Mouse (Mus musculus) CH12.LX (cell line): ENCODE measurements around the gene Cldn18. TPM values are rescaled to one million over a fixed set of nuclear protein-coding genes. Genes with fewer than 3 reads are reported as not detected.

ENCODE experiments used
- DNase-seq: peaks from one replicate; pipeline ENCODE4 v3.0.0-alpha.2; 2013; ENCODE audit errors: extremely low read depth
- H3K27ac ChIP-seq: 2 replicates; pipeline ENCODE4 v1.5.1; 2012; ENCODE audit warnings: low read depth, mild to moderate bottlenecking, control low read depth, moderate library complexity; ENCODE audit not compliant: insufficient read depth
- H3K27me3 ChIP-seq: replicated peaks from 2 replicates; pipeline ENCODE3; 2012; ENCODE audit warnings: inconsistent platforms
- H3K36me3 ChIP-seq, 2 experiments: replicated peaks in 1 of 2; 2 replicates each; pipeline versions ENCODE3 to v1.6.1; 2012; ENCODE audit warnings: inconsistent platforms in 1 of 2, low read length in 1 of 2, mild to moderate bottlenecking in 1 of 2, mixed read lengths in 1 of 2, moderate library complexity in 1 of 2; ENCODE audit not compliant: control insufficient read depth in 1 of 2, insufficient read depth in 1 of 2
- H3K4me1 ChIP-seq, 2 experiments: 2 replicates each; pipeline ENCODE4 v1.6.1; 2012; ENCODE audit warnings: inconsistent platforms in 1 of 2, moderate library complexity in 1 of 2; ENCODE audit not compliant: insufficient read depth in 2 of 2, control insufficient read depth in 1 of 2
- H3K4me2 ChIP-seq: 2 replicates; pipeline ENCODE4 v1.6.1; 2012; ENCODE audit warnings: low read depth, mild to moderate bottlenecking, control low read depth; ENCODE audit not compliant: poor library complexity, insufficient read depth, severe bottlenecking
- H3K4me3 ChIP-seq, 3 experiments: fragments of 150-350 bp in 1 of 3; sonication (generic) in 1 of 3; replicated peaks in 1 of 3; 2 replicates each; pipeline versions ENCODE3 to v1.5.1; 2011 to 2012; ENCODE audit warnings: low read depth in 2 of 3, low read length in 2 of 3, mild to moderate bottlenecking in 2 of 3, moderate library complexity in 2 of 3, control low read depth in 1 of 3, improper control_type of control experiment in 1 of 3, inconsistent platforms in 1 of 3, mixed read lengths in 1 of 3; ENCODE audit not compliant: poor library complexity in 1 of 3
- H3K79me2 ChIP-seq: replicated peaks from 2 replicates; pipeline ENCODE4 v1.6.1; 2012; ENCODE audit warnings: mild to moderate bottlenecking, moderate library complexity; ENCODE audit not compliant: control insufficient read depth, poor library complexity, insufficient read depth, severe bottlenecking; ENCODE audit errors: extremely low read depth
- H3K9ac ChIP-seq: 2 replicates; pipeline ENCODE4 v1.6.1; 2012; ENCODE audit warnings: low read depth, mild to moderate bottlenecking, control low read depth, moderate library complexity; ENCODE audit not compliant: insufficient read depth
- H3K9me3 ChIP-seq: replicated peaks from 2 replicates; pipeline ENCODE3; 2012; ENCODE audit warnings: low read length, inconsistent platforms, mixed read lengths
- CHD1 ChIP-seq: IDR thresholded peaks from 2 replicates; pipeline ENCODE4 v1.6.1; 2012; ENCODE audit warnings: low read depth, low read length, improper control_type of control experiment, inconsistent platforms
- CHD2 ChIP-seq: IDR thresholded peaks from 2 replicates; pipeline ENCODE4 v1.6.1; 2011; ENCODE audit warnings: low read length, improper control_type of control experiment
- CTCF ChIP-seq, 2 experiments: IDR thresholded peaks in 1 of 2; conservative IDR thresholded peaks in 1 of 2; 2 replicates each; pipeline ENCODE4 v1.5.1; 2011 to 2012; ENCODE audit warnings: low read depth in 2 of 2, low read length in 2 of 2, improper control_type of control experiment in 1 of 2, inconsistent platforms in 1 of 2, mild to moderate bottlenecking in 1 of 2, moderate library complexity in 1 of 2
- E2F4 ChIP-seq: IDR thresholded peaks from 2 replicates; pipeline ENCODE4 v1.6.1; 2011; ENCODE audit warnings: low read depth, low read length, improper control_type of control experiment; ENCODE audit not compliant: insufficient replicate concordance
- ELF1 ChIP-seq: IDR thresholded peaks from 2 replicates; pipeline ENCODE4 v1.6.1; 2014; ENCODE audit warnings: low read depth, mild to moderate bottlenecking, inconsistent platforms, low read length, improper control_type of control experiment
- EP300 ChIP-seq: IDR thresholded peaks from 2 replicates; pipeline ENCODE4 v1.6.1; 2011; ENCODE audit warnings: low read length, improper control_type of control experiment
- ETS1 ChIP-seq: conservative IDR thresholded peaks from 2 replicates; pipeline ENCODE4 v1.6.1; 2012; ENCODE audit warnings: low read depth, mild to moderate bottlenecking, inconsistent platforms, low read length, improper control_type of control experiment, moderate library complexity
- GABPA ChIP-seq: IDR thresholded peaks from 2 replicates; pipeline ENCODE4 v1.6.1; 2012; ENCODE audit warnings: low read depth, low read length, improper control_type of control experiment, inconsistent platforms; ENCODE audit not compliant: insufficient replicate concordance
- HCFC1 ChIP-seq: IDR thresholded peaks from 2 replicates; pipeline ENCODE4 v1.6.1; 2012; ENCODE audit warnings: low read depth, mild to moderate bottlenecking, inconsistent platforms, low read length, improper control_type of control experiment
- MAFK ChIP-seq: IDR thresholded peaks from 2 replicates; pipeline ENCODE4 v1.6.1; 2011; ENCODE audit warnings: low read length, improper control_type of control experiment; ENCODE audit not compliant: insufficient replicate concordance
- MAX ChIP-seq: IDR thresholded peaks from 2 replicates; pipeline ENCODE4 v1.6.1; 2011; ENCODE audit warnings: low read length, improper control_type of control experiment
- MAZ ChIP-seq: IDR thresholded peaks from 2 replicates; pipeline ENCODE4 v1.6.1; 2012; ENCODE audit warnings: low read depth, mild to moderate bottlenecking, inconsistent platforms, low read length, improper control_type of control experiment, moderate library complexity
- MEF2A ChIP-seq: IDR thresholded peaks from 2 replicates; pipeline ENCODE4 v1.6.1; 2014; ENCODE audit warnings: low read depth, mild to moderate bottlenecking, inconsistent platforms, low read length, improper control_type of control experiment, borderline replicate concordance
- MXI1 ChIP-seq: IDR thresholded peaks from 2 replicates; pipeline ENCODE4 v1.6.1; 2011; ENCODE audit warnings: mild to moderate bottlenecking, low read depth, low read length, improper control_type of control experiment
- NELFE ChIP-seq: IDR thresholded peaks from 2 replicates; pipeline ENCODE4 v1.6.1; 2011; ENCODE audit warnings: low read depth, low read length, improper control_type of control experiment
- NRF1 ChIP-seq: IDR thresholded peaks from 2 replicates; pipeline ENCODE4 v1.6.1; 2014; ENCODE audit warnings: low read depth, mild to moderate bottlenecking, inconsistent platforms, low read length, improper control_type of control experiment, moderate library complexity
- PAX5 ChIP-seq: IDR thresholded peaks from 2 replicates; pipeline ENCODE4 v1.6.1; 2012; ENCODE audit warnings: low read length, inconsistent platforms, mixed read lengths
- POLR2A ChIP-seq: IDR thresholded peaks from 2 replicates; pipeline ENCODE4 v1.6.1; 2011; ENCODE audit warnings: low read depth, mild to moderate bottlenecking, improper control_type of control experiment, low read length
- RAD21 ChIP-seq: IDR thresholded peaks from 2 replicates; pipeline ENCODE4 v1.6.1; 2011; ENCODE audit warnings: low read depth, mild to moderate bottlenecking, low read length, improper control_type of control experiment, moderate library complexity
- RCOR1 ChIP-seq: conservative IDR thresholded peaks from 2 replicates; pipeline ENCODE4 v1.6.1; 2012; ENCODE audit warnings: low read depth, mild to moderate bottlenecking, inconsistent platforms, low read length, improper control_type of control experiment
- SMC3 ChIP-seq: IDR thresholded peaks from 2 replicates; pipeline ENCODE4 v1.6.1; 2011; ENCODE audit warnings: low read depth, low read length, improper control_type of control experiment
- TBP ChIP-seq: conservative IDR thresholded peaks from 2 replicates; pipeline ENCODE4 v1.6.1; 2011; ENCODE audit warnings: low read depth, low read length, improper control_type of control experiment
- TCF12 ChIP-seq: IDR thresholded peaks from 2 replicates; pipeline ENCODE4 v1.6.1; 2014; ENCODE audit warnings: low read depth, mild to moderate bottlenecking, inconsistent platforms, low read length, improper control_type of control experiment
- USF2 ChIP-seq: conservative IDR thresholded peaks from 2 replicates; pipeline ENCODE4 v1.6.1; 2011; ENCODE audit warnings: low read depth, low read length, improper control_type of control experiment
- ZC3H11A ChIP-seq: IDR thresholded peaks from 2 replicates; pipeline ENCODE4 v1.6.1; 2012; ENCODE audit warnings: low read depth, mild to moderate bottlenecking, inconsistent platforms, low read length, improper control_type of control experiment
- ZKSCAN1 ChIP-seq: IDR thresholded peaks from 2 replicates; pipeline ENCODE4 v1.6.1; 2012; ENCODE audit warnings: low read depth, inconsistent platforms, low read length, improper control_type of control experiment, borderline replicate concordance
- ZMIZ1 ChIP-seq: IDR thresholded peaks from 2 replicates; pipeline ENCODE4 v1.6.1; 2012; ENCODE audit warnings: low read depth, mild to moderate bottlenecking, inconsistent platforms, low read length, improper control_type of control experiment
- dilution Hi-C: fragments of 300-500 bp; cut with MboI; formaldehyde crosslinking; loops from 2 replicates; pipeline ENCODE4 v1.14.3; 2020; ENCODE audit warnings: low sequenced_read_pairs; ENCODE audit not compliant: extremely low pct_unique_long_range_greater_than_20kb, extremely low pct_ligation_motif_present
- in situ Hi-C: fragments of 300-500 bp; cut with MboI; formaldehyde crosslinking; loops from 3 replicates; pipeline ENCODE4 v1.14.3; 2019; ENCODE audit warnings: low sequenced_read_pairs, low pct_ligation_motif_present, low pct_unique_long_range_greater_than_20kb, mixed read lengths
- polyA plus RNA-seq: library from polyadenylated mRNA; unstranded; fragments of >175 nt; gene quantifications from 2 replicates; pipeline ENCODE4 v1.2.1, GENCODE M21; 2012; ENCODE audit warnings: low read depth; ENCODE audit not compliant: insufficient read length
- total RNA-seq, 2 experiments: library from RNA; depleted of rRNA; stranded (reverse); fragments of 300-350 nt in 1 of 2; fragments of >200 nt in 1 of 2; gene quantifications; 2 replicates each; pipeline ENCODE4 v1.2.3; 2012 to 2014

Gene Cldn18
- total and polyA plus RNA-seq, 3 experiments = not detected

DNA sequence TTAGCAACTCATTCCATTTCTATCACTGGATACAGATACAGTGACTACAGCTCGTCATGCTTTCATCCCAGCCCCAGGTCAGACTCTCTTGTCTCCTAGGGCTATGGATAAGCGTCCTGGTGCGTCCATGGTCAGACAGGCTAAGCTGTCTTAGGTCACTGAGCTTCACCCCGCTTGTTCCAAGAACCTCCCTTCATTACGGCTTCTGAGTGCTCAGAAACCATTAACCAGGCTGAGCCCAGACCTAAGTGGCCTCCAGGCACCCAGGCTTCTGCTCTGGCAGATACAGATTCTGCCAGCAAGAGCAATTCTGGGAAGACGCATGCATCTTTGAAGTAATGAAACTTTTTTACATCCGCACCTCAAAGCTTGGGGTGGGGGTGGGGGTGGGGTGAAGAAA is 26.7 kb downstream of the Cldn18 start:
- peaks cover 17% of the 10 kb centered on the region for H3K27me3 ChIP-seq
- dilution Hi-C loops = no loop called here
- no peaks in the 10 kb centered on the region for H3K79me2 ChIP-seq
- no peak overlapping the region for H3K27ac ChIP-seq
- in situ Hi-C loops = no loop called here
- H3K9me3 ChIP-seq = peaks cover 2% of the 10 kb centered on the region
- no peak overlapping the region for H3K9ac ChIP-seq
- TF ChIP-seq POLR2A = no peak
- no peak for TF ChIP-seq ETS1
- TF ChIP-seq SMC3 = no peak
- TF ChIP-seq MAFK = no peak
- TF ChIP-seq TBP = no peak
- TF ChIP-seq MAZ = no peak
- no peak for TF ChIP-seq PAX5
- TF ChIP-seq ZC3H11A = no peak
- TF ChIP-seq E2F4 = no peak
- TF ChIP-seq CTCF (conservative IDR thresholded peaks at IDR 0.05 in 1 of 2, IDR thresholded peaks at IDR 0.05 in 1 of 2; ENCODE audit: low read depth in 2 of 2, low read length in 2 of 2) = no peak
- TF ChIP-seq RAD21 = no peak
- no peak for TF ChIP-seq TCF12
- TF ChIP-seq EP300 = no peak
- no peak for TF ChIP-seq HCFC1
- TF ChIP-seq, all 38 proteins: peak for 0
- H3K4me3 ChIP-seq = no peak overlapping the region
- H3K36me3 ChIP-seq = no peaks in the 10 kb centered on the region
- H3K4me2 ChIP-seq = no peak overlapping the region
- no peak for DNase-seq
- H3K4me1 ChIP-seq = no peaks in the 10 kb centered on the region

DNA sequence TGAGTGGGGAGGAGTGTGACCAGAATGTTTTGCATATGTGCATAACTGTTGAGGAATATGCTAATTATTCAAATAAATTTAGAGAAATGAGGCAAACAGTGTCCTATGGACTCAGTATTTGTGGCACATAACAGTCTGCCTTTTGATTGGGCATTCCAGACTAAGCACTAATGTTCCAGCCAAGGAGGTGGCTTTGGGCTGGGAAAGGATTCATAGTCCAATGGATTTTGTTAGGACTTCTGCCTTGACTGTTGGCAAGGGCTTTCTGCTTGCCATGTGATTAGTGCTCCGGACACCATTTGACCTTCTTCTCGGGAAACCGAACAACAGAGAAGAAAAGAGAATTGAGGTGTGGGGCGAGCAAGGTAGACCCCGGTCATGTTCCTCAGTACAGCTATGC is 27.3 kb downstream of the Cldn18 start:
- no peaks in the 10 kb centered on the region for H3K4me1 ChIP-seq
- peaks cover 1% of the 10 kb centered on the region for H3K9me3 ChIP-seq
- dilution Hi-C loops = no loop called here
- H3K27ac ChIP-seq = no peak overlapping the region
- peaks cover 23% of the 10 kb centered on the region for H3K27me3 ChIP-seq
- no peak overlapping the region for H3K4me2 ChIP-seq
- no peak overlapping the region for H3K4me3 ChIP-seq
- H3K9ac ChIP-seq = no peak overlapping the region
- no peak for TF ChIP-seq MAZ
- TF ChIP-seq ZKSCAN1 = no peak
- no peak for TF ChIP-seq MXI1
- no peak for TF ChIP-seq ELF1
- TF ChIP-seq CHD2 = no peak
- TF ChIP-seq MEF2A = no peak
- TF ChIP-seq MAX = no peak
- TF ChIP-seq NRF1 = no peak
- no peak for TF ChIP-seq USF2
- TF ChIP-seq NELFE = no peak
- TF ChIP-seq EP300 = no peak
- TF ChIP-seq ZMIZ1 = no peak
- TF ChIP-seq PAX5 = no peak
- no peak for TF ChIP-seq GABPA
- TF ChIP-seq RCOR1 = no peak
- TF ChIP-seq E2F4 = no peak
- TF ChIP-seq RAD21 = no peak
- no peak for TF ChIP-seq CHD1
- no peak for TF ChIP-seq ETS1
- TF ChIP-seq CTCF (conservative IDR thresholded peaks at IDR 0.05 in 1 of 2, IDR thresholded peaks at IDR 0.05 in 1 of 2; ENCODE audit: low read depth in 2 of 2, low read length in 2 of 2) = no peak
- TF ChIP-seq, all 38 proteins: peak for 0
- in situ Hi-C loops = no loop called here
- DNase-seq = no peak
- Histone ChIP-seq H3K79me2 (no peaks in the 10 kb centered on the region), H3K36me3 (no peaks in the 10 kb centered on the region)
